Mouse (Mus musculus) olfactory bulb, adult 2 months (tissue): ENCODE results near the gene Gltpd2. TPM values are rescaled to one million over a fixed set of nuclear protein-coding genes. Genes with fewer than 3 reads are reported as not detected.
A peak's percentile ranks its signal among the peaks of the same experiment; 100 is the strongest.
"Not testable (repeated sequence)": the region's sequence is repeated elsewhere in the genome, so short reads cannot be mapped to it uniquely, and the experiment has no call there.

Experiments used
- H3K27ac ChIP-seq: fragments of 200-500 bp; 2 replicates; pipeline ENCODE4 v1.5.1; 2012; ENCODE audit warnings: low read depth, low read length; ENCODE audit not compliant: insufficient read depth
- H3K4me1 ChIP-seq: fragments of 200-500 bp; 2 replicates; pipeline ENCODE4 v1.6.1; 2012; ENCODE audit warnings: low read length; ENCODE audit not compliant: control insufficient read depth, insufficient read depth
- H3K4me3 ChIP-seq: fragments of 200-500 bp; 2 replicates; pipeline ENCODE4 v1.5.1; 2012; ENCODE audit warnings: mild to moderate bottlenecking, low read depth, low read length, moderate library complexity; ENCODE audit not compliant: insufficient read depth
- CTCF ChIP-seq: fragments of 200-500 bp; IDR thresholded peaks from 2 replicates; pipeline ENCODE4 v1.5.1; 2012; ENCODE audit warnings: low read depth, mild to moderate bottlenecking, low read length, moderate library complexity; ENCODE audit not compliant: insufficient read depth
- POLR2A ChIP-seq: fragments of 200-500 bp; IDR thresholded peaks from 2 replicates; pipeline ENCODE4 v1.6.1; 2012; ENCODE audit warnings: mild to moderate bottlenecking, low read depth, low read length, moderate library complexity; ENCODE audit not compliant: insufficient read depth
- WGBS: fragments of 180-500 bp; shearing (Covaris S2); methylation state at CpG from one replicate; pipeline ENCODE4 v1.1.7; 2018; 5-methylcytosine and 5-hydroxymethylcytosine counted together
- polyA plus RNA-seq: library from polyadenylated mRNA; stranded (reverse); fragments of >200 nt; gene quantifications from 2 replicates; pipeline ENCODE4 v1.2.4, GENCODE M21; 2012; ENCODE audit warnings: low replicate concordance; ENCODE audit not compliant: missing spikeins, insufficient read depth, insufficient read length

Gene Gltpd2
- polyA plus RNA-seq, 1 experiment: not detected

GRCm38 (mm10) chr11:70525726-70526125 is 6.7 kb downstream of the Gltpd2 start:
- no peak for TF ChIP-seq POLR2A
- TF ChIP-seq CTCF: no peak
- 2% methylated on average over 12 of the region's 12 CpGs for WGBS
- peaks cover 7% of the 10 kb centered on the region; the same call in 1 of the 2 replicates for H3K4me1 ChIP-seq
- H3K27ac ChIP-seq: no peak overlapping the region
- H3K4me3 ChIP-seq: peak overlapping the region; percentile 84

- no peak overlapping the region for H3K4me3 ChIP-seq
- TF ChIP-seq POLR2A: no peak
- no peak for TF ChIP-seq CTCF
- peaks cover 7% of the 10 kb centered on the region; the same call in 1 of the 2 replicates for H3K4me1 ChIP-seq
- 89% methylated on average over 12 of the region's 12 CpGs for WGBS
- H3K27ac ChIP-seq: no peak overlapping the region
Measured at GRCm38 (mm10) chr11:70526211-70526610, 7.2 kb downstream of the Gltpd2 start.

- no peak overlapping the region for H3K4me3 ChIP-seq
- peaks cover 7% of the 10 kb centered on the region; the same call in 1 of the 2 replicates for H3K4me1 ChIP-seq
- 87% methylated on average over 7 of the region's 7 CpGs for WGBS
- TF ChIP-seq POLR2A: no peak
- TF ChIP-seq CTCF: no peak
- H3K27ac ChIP-seq: no peak overlapping the region
Measured at GRCm38 (mm10) chr11:70528610-70529009, 9.6 kb downstream of the Gltpd2 start.

GRCm38 (mm10) chr11:70531065-70531464 is 12.1 kb downstream of the Gltpd2 start:
- not testable (repeated sequence) for H3K4me1 ChIP-seq, H3K27ac ChIP-seq
- 82% methylated on average over 2 of the region's 2 CpGs for WGBS

GRCm38 (mm10) chr11:70532839-70533238 is 13.8 kb downstream of the Gltpd2 start, which contains the start of gene Gm40193:
Gene Gm40193, minus strand, starts transcription at chr11:70532939.
- Histone ChIP-seq H3K4me1 (peaks cover 2% of the 10 kb centered on the region; the same call in 1 of the 2 replicates), H3K4me3 (no peak within 1 kb of the TSS), H3K27ac (no peak within 1 kb of the TSS)
- TF ChIP-seq CTCF (no peak), POLR2A (no peak)
- 76% methylated on average over 6 of the region's 6 CpGs for WGBS

More at GRCm38 (mm10) chr11:70531065-70531464, 12.1 kb downstream of the Gltpd2 start:
- H3K4me3 ChIP-seq: not testable (repeated sequence)

- TF ChIP-seq POLR2A (no peak), CTCF (no peak)
- 11% methylated on average over 9 of the region's 9 CpGs for WGBS
- H3K4me3 ChIP-seq: peak overlapping the region; percentile 59
- H3K4me1 ChIP-seq: peaks cover 7% of the 10 kb centered on the region
- no peak overlapping the region for H3K27ac ChIP-seq
Measured at GRCm38 (mm10) chr11:70539423-70539822, 20.4 kb downstream of the Gltpd2 start.

- peak; percentile 20; the same call in 1 of the 2 replicates for TF ChIP-seq POLR2A
- peak; percentile 74 for TF ChIP-seq CTCF
- Histone ChIP-seq H3K4me1 (peaks cover 7% of the 10 kb centered on the region), H3K4me3 (peak within 1 kb of the TSS; percentile 59), H3K27ac (no peak within 1 kb of the TSS)
- WGBS: 2% methylated on average over 63 of the region's 65 CpGs
Measured at GRCm38 (mm10) chr11:70539877-70540587, 21.0 kb downstream of the Gltpd2 start, which contains the start of gene Pld2. Gene Pld2, plus strand, starts transcription at chr11:70540064.

- no peak for TF ChIP-seq POLR2A
- TF ChIP-seq CTCF: no peak
- Histone ChIP-seq H3K27ac (no peak overlapping the region), H3K4me1 (peaks cover 5% of the 10 kb centered on the region), H3K4me3 (peak overlapping the region; percentile 59; the same call in 1 of the 2 replicates)
- 91% methylated on average over 7 of the region's 7 CpGs for WGBS
Measured at GRCm38 (mm10) chr11:70540928-70541327, 21.9 kb downstream of the Gltpd2 start.

GRCm38 (mm10) chr11:70541415-70541814 is 22.4 kb downstream of the Gltpd2 start:
- Histone ChIP-seq H3K4me1 (peaks cover 5% of the 10 kb centered on the region), H3K4me3 (peak overlapping the region; percentile 9; the same call in 1 of the 2 replicates), H3K27ac (no peak overlapping the region)
- TF ChIP-seq CTCF (no peak), POLR2A (no peak)
- WGBS: 52% methylated on average over 5 of the region's 5 CpGs
